ENCODE assay signal across 8 mouse cellular contexts in the genomic region with DNA sequence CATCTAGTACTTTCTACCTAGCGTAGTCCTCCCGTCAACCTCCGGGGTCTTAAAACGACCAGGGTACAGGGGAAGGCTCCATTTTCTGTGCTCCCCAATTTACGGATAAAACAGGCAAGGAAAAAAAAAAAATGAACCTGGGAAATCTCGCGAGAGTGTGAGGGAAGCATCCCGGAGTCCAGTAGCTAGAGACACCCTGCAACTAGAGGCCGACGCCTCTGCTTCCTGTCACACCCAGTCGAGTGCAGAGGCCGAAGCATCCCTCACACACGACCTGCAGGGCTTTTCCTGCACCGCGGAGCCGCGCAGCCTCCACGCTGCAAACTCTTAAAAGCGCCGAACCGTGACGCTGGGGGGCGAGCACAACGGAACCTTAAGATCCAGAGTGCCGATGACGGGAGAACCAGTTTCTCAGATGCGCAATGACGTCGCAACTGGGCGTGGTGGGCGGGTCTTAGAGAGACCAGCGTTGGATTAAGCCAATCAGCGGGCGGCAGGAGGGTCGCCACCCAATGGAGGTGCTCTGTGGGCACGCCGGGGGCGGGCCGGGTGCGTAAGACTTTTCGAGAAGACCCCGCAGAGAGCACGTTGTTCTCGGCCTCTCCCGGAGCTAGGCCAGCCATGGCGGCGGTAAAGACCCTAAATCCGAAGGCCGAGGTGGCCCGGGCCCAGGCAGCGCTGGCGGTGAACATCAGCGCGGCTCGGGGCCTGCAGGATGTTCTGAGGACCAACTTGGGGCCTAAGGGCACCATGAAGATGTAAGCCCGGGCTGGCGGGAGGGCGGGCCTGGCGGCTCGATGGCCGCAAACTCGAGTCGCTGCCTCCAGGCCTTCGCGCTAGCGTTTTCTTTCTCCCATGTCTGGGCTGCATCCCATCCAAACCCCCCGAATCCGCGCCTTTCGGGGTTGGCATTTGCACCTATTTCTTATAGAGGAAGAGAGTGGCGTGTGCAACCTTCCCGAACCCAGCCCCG. TPM values are rescaled to one million over a fixed set of nuclear protein-coding genes. Genes with fewer than 3 reads are reported as not detected.
DNase-seq lines count a peak whose midpoint lies in the region; ATAC-seq and TF ChIP-seq lines count a peak whose summit lies in the region.

A gene (minus strand): TSS at position 632 of the 973 bp plus-strand sequence.

- peak within 1 kb of the TSS; percentile 99 for H3K27ac ChIP-seq in MEL (ENCODE audit: control insufficient read depth, low read depth, low read length)
- peak within 1 kb of the TSS; percentile 100 for H3K27ac ChIP-seq in cerebellum, adult 2 months (ENCODE audit: insufficient read depth, low read length)
- peak within 1 kb of the TSS; percentile 100 for H3K27ac ChIP-seq in forebrain, postnatal 0 days (ENCODE audit: low read depth, low read length)
- peak within 1 kb of the TSS; percentile 99 for H3K27ac ChIP-seq in lung, embryonic 15.5 days

- DNase-seq in MEL (ENCODE audit: low read depth, low spot score), result peak; percentile 99
- peak; percentile 97 for DNase-seq in cerebellum, adult 2 months
- DNase-seq in forebrain, postnatal 0 days, result peak; percentile 100
- DNase-seq in heart, postnatal 4 days, result peak; percentile 97
- peak; percentile 97 to 98 for DNase-seq in layer of hippocampus, adult 8-10 months (ENCODE audit: low spot score in 2 of 2)
- peak; percentile 95 for DNase-seq in ovary, adult 18-20 months (ENCODE audit: low spot score)
- DNase-seq in thymus, postnatal 0 days (ENCODE audit: low spot score), result peak; percentile 99

- TF ChIP-seq POLR2A in MEL (IDR thresholded peaks at IDR 0.05; ENCODE audit: control insufficient read depth in 1 of 2, insufficient read depth in 1 of 2, low read depth in 1 of 2, low read length in 2 of 2, poor library complexity in 1 of 2), result peak; percentile 72 to 88
- TF ChIP-seq POLR2A in cerebellum, adult 2 months (IDR thresholded peaks at IDR 0.05; ENCODE audit: borderline replicate concordance, insufficient read depth, low read length), result peak; percentile 75; the same call in 1 of the 2 replicates

- peak within 1 kb of the TSS; percentile 99 for H3K9ac ChIP-seq in MEL (ENCODE audit: control insufficient read depth, low read depth, low read length, poor library complexity, severe bottlenecking)
- peak within 1 kb of the TSS; percentile 95 for H3K9ac ChIP-seq in forebrain, postnatal 0 days
- peak within 1 kb of the TSS; percentile 94 for H3K9ac ChIP-seq in lung, embryonic 15.5 days

- no peaks in the 10 kb centered on the region for H3K27me3 ChIP-seq in MEL (ENCODE audit: control insufficient read depth in 1 of 2, insufficient read depth in 2 of 2, low read length in 2 of 2)
- H3K27me3 ChIP-seq in cerebellum, adult 2 months (ENCODE audit: control insufficient read depth, insufficient read depth, low read length), result no peaks in the 10 kb centered on the region
- no peaks in the 10 kb centered on the region for H3K27me3 ChIP-seq in forebrain, postnatal 0 days (ENCODE audit: insufficient read depth, low read length)
- no peaks in the 10 kb centered on the region for H3K27me3 ChIP-seq in lung, embryonic 15.5 days

- WGBS in cerebellum, adult 2 months, result under 1% methylated on average over 73 of the region's 73 CpGs
- under 1% methylated on average over 73 of the region's 73 CpGs for WGBS in forebrain, postnatal 0 days
- under 1% methylated on average over 73 of the region's 73 CpGs for WGBS in lung, embryonic 15.5 days

- H3K79me2 ChIP-seq in MEL (ENCODE audit: control insufficient read depth, insufficient read depth, low read length, poor library complexity), result peaks cover 43% of the 10 kb centered on the region

- peak within 1 kb of the TSS; percentile 70 to 89 for H3K4me3 ChIP-seq in MEL (ENCODE audit: control insufficient read depth in 1 of 2, insufficient read depth in 1 of 2, low read depth in 2 of 2, low read length in 2 of 2)
- H3K4me3 ChIP-seq in cerebellum, adult 2 months (replicated peaks; ENCODE audit: insufficient read depth, low read depth, low read length), result peak within 1 kb of the TSS; percentile 97
- H3K4me3 ChIP-seq in forebrain, postnatal 0 days (ENCODE audit: low read depth, low read length), result peak within 1 kb of the TSS; percentile 96
- peak within 1 kb of the TSS; percentile 90 for H3K4me3 ChIP-seq in lung, embryonic 15.5 days

- H3K4me1 ChIP-seq in MEL (ENCODE audit: control insufficient read depth in 1 of 2, insufficient read depth in 2 of 2, low read length in 2 of 2), result peaks cover 5 to 23% of the 10 kb centered on the region in 2 experiments; a peak in 2 of 4 replicates
- no peaks in the 10 kb centered on the region; the same call in 1 of the 2 replicates for H3K4me1 ChIP-seq in cerebellum, adult 2 months (ENCODE audit: control insufficient read depth, insufficient read depth, low read length)
- H3K4me1 ChIP-seq in forebrain, postnatal 0 days (ENCODE audit: insufficient read depth), result 0 out of 2 replicates have a peak, but pooled peaks cover 7% of the 10 kb centered on the region
- peaks cover 15% of the 10 kb centered on the region; the same call in 1 of the 2 replicates for H3K4me1 ChIP-seq in lung, embryonic 15.5 days

- TF ChIP-seq EP300 in MEL (IDR thresholded peaks at IDR 0.05; ENCODE audit: low read depth in 1 of 2, low read length in 2 of 2), result peak in 1 of 2 experiments; percentile 23; a peak in 1 of 4 replicates

- no peaks in the 10 kb centered on the region for H3K9me3 ChIP-seq in MEL (replicated peaks; ENCODE audit: insufficient read depth, low read length)
- no peaks in the 10 kb centered on the region for H3K9me3 ChIP-seq in forebrain, postnatal 0 days (ENCODE audit: low read length)
- no peaks in the 10 kb centered on the region for H3K9me3 ChIP-seq in lung, embryonic 15.5 days

- peak; percentile 99 for ATAC-seq in forebrain, postnatal 0 days
- peak; percentile 99 for ATAC-seq in lung, embryonic 15.5 days (ENCODE audit: borderline replicate concordance, extremely low read depth, low FRiP score, low TSS enrichment)

- no peak for TF ChIP-seq CTCF in MEL (IDR thresholded peaks at IDR 0.05 in 2 of 3, conservative IDR thresholded peaks at IDR 0.05 in 1 of 3; ENCODE audit: control insufficient read depth in 1 of 3, insufficient read depth in 1 of 3, low read depth in 2 of 3, low read length in 3 of 3, poor library complexity in 1 of 3, severe bottlenecking in 1 of 3)
- TF ChIP-seq CTCF in cerebellum, adult 2 months (IDR thresholded peaks at IDR 0.05; ENCODE audit: borderline replicate concordance, insufficient read depth, low read depth, low read length), result no peak
- peak; percentile 41 for TF ChIP-seq CTCF in forebrain, postnatal 0 days (IDR thresholded peaks at IDR 0.05; ENCODE audit: low read depth)

- H3K4me2 ChIP-seq in forebrain, postnatal 0 days (ENCODE audit: low read depth), result peak within 1 kb of the TSS; percentile 67
- peak within 1 kb of the TSS; percentile 64 for H3K4me2 ChIP-seq in lung, embryonic 15.5 days

- peaks cover 35 to 39% of the 10 kb centered on the region in 2 experiments for H3K36me3 ChIP-seq in MEL (ENCODE audit: control insufficient read depth in 1 of 2, insufficient read depth in 2 of 2, low read length in 2 of 2)
- peaks cover 31% of the 10 kb centered on the region for H3K36me3 ChIP-seq in forebrain, postnatal 0 days (ENCODE audit: insufficient read depth)
- peaks cover 34% of the 10 kb centered on the region for H3K36me3 ChIP-seq in lung, embryonic 15.5 days

- no peak for TF ChIP-seq RAD21 in MEL (IDR thresholded peaks at IDR 0.05; ENCODE audit: low read depth, low read length)

TF ChIP-seq in MEL, 35 proteins besides CTCF, POLR2A, EP300 and RAD21 (continues in another document):
- TF ChIP-seq ZMIZ1 (IDR thresholded peaks at IDR 0.05; ENCODE audit: low read depth, low read length) (peak; percentile 93), NRF1 (IDR thresholded peaks at IDR 0.05; ENCODE audit: insufficient read depth, low read depth, low read length, poor library complexity, severe bottlenecking) (peak; percentile 54; the same call in 1 of the 2 replicates), ELF1 (IDR thresholded peaks at IDR 0.05; ENCODE audit: low read depth, low read length) (peak; percentile 60; the same call in 1 of the 2 replicates), ZNF384 (IDR thresholded peaks at IDR 0.05; ENCODE audit: low read depth, low read length) (peak; percentile 99), ZKSCAN1 (IDR thresholded peaks at IDR 0.05; ENCODE audit: low read depth, low read length) (no peak), SIN3A (IDR thresholded peaks at IDR 0.05; ENCODE audit: low read length) (peak; percentile 88), JUND (IDR thresholded peaks at IDR 0.05; ENCODE audit: low read depth, low read length) (no peak), RCOR1 (IDR thresholded peaks at IDR 0.05; ENCODE audit: low read depth, low read length) (no peak), USF1 (IDR thresholded peaks at IDR 0.05; ENCODE audit: low read depth, low read length) (0 out of 2 replicates have a peak, but pooled peaks have one; percentile 13), NELFE (IDR thresholded peaks at IDR 0.05; ENCODE audit: low read depth, low read length) (peak; percentile 87), MAX (IDR thresholded peaks at IDR 0.05; ENCODE audit: low read length) (peak; percentile 96), GATA1 (IDR thresholded peaks at IDR 0.05; ENCODE audit: low read depth, low read length) (peak; percentile 33; the same call in 1 of the 2 replicates), USF2 (IDR thresholded peaks at IDR 0.05; ENCODE audit: borderline replicate concordance in 1 of 2, insufficient read depth in 1 of 2, low read depth in 1 of 2, low read length in 2 of 2) (no peak), MYB (IDR thresholded peaks at IDR 0.05; ENCODE audit: low read depth, low read length) (no peak), POLR2AphosphoS2 (IDR thresholded peaks at IDR 0.05; ENCODE audit: low read length) (peak; percentile 89), POLR2AphosphoS5 (IDR thresholded peaks at IDR 0.05; ENCODE audit: borderline replicate concordance, low read depth, low read length) (peak; percentile 88; the same call in 1 of the 2 replicates), KAT2A (conservative IDR thresholded peaks at IDR 0.05; ENCODE audit: low read depth, low read length) (no peak; the same call in 1 of the 2 replicates), ZC3H11A (IDR thresholded peaks at IDR 0.05; ENCODE audit: low read depth, low read length) (no peak)

RNA-seq across cellular contexts. Expression of the gene that starts here (rescaled TPM):
- 54.8 and 101 TPM in 2 replicates for total RNA-seq in MEL (2012; rRNA removed)
- polyA plus RNA-seq in MEL (2012; ENCODE audit: insufficient read depth in 1 of 2, insufficient read length in 2 of 2, low read depth in 1 of 2, low replicate concordance in 2 of 2, missing spikeins in 1 of 2), result 100 to 1,000 TPM; 148 to 170 TPM
- 23.4 and 27.3 TPM in 2 replicates for polyA plus RNA-seq in cerebellum, adult 2 months (2012; rRNA removed)
- total RNA-seq in forebrain, postnatal 0 days (2014; rRNA removed), result 33.3 and 37.9 TPM in 2 replicates
- polyA plus RNA-seq in forebrain, postnatal 0 days (2015; fragmentation: Nextera tagmentation; extraction: Ambion mirVana), result 44.6 and 46.3 TPM in 2 replicates
- total RNA-seq in heart, postnatal 4 days (2021), result 10 to 100 TPM; 13.0 to 14.7 TPM
- 10 to 100 TPM; 23.0 to 31.3 (median 28.6) TPM for total RNA-seq in layer of hippocampus, adult 8-10 months (2022)
- 30.4 and 31.9 TPM in 2 replicates for polyA plus RNA-seq in lung, embryonic 15.5 days (2015; fragmentation: Nextera tagmentation; extraction: Ambion mirVana)
- 83.5 and 85.9 TPM in 2 replicates for polyA plus RNA-seq in thymus, postnatal 0 days (2015; fragmentation: Nextera tagmentation; extraction: Ambion mirVana)

Comparison
In these comparisons a context has a peak if more than half of its experiments do, and no peak if none do; other contexts are left out.
1. Peak in every context shown above with its lines: DNase-seq, ATAC-seq, H3K4me3 ChIP-seq and H3K27ac ChIP-seq.